Mouse (Mus musculus) spleen, adult 12 weeks (tissue): ENCODE data around the gene Nol9.
A peak's percentile ranks its signal among the peaks of the same experiment; 100 is the strongest.

ENCODE experiments used
- DNase-seq: peaks from one replicate; pipeline ENCODE4 v3.0.0; 2022; ENCODE audit warnings: low spot score

Gene Nol9

DNA sequence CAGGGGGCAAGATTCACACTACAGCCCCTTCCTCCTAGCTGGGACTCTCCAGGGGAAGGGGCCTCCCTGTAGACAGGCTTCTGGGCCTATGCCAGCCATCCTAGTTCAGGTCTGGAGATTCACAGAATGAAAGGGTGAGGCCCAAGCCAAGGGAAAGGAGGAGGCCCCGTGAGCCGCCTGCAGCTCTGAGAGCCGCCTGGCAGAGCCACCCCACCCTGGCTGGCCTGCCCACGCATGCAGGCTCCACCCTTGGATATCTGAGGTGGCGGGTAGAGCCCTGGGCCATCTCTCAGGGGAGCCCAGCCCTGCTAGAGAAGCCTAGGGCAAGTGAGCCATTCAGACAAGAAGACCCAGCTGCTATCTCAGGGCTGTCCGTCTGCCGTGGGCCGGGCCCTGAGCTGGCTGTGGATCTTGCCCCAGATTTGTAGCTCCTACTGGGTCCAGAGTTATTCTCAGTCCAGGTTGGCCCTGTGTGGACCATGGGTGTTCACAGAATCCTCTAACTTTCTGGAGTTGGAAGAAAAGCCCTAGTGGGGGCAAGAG lies 53.7 kb downstream of the Nol9 start:
- peak; percentile 55 for DNase-seq

- no peak for DNase-seq
These were observed 55.1 kb downstream of the Nol9 start for GRCm38 (mm10) chr4:152094233-152094632.

DNA sequence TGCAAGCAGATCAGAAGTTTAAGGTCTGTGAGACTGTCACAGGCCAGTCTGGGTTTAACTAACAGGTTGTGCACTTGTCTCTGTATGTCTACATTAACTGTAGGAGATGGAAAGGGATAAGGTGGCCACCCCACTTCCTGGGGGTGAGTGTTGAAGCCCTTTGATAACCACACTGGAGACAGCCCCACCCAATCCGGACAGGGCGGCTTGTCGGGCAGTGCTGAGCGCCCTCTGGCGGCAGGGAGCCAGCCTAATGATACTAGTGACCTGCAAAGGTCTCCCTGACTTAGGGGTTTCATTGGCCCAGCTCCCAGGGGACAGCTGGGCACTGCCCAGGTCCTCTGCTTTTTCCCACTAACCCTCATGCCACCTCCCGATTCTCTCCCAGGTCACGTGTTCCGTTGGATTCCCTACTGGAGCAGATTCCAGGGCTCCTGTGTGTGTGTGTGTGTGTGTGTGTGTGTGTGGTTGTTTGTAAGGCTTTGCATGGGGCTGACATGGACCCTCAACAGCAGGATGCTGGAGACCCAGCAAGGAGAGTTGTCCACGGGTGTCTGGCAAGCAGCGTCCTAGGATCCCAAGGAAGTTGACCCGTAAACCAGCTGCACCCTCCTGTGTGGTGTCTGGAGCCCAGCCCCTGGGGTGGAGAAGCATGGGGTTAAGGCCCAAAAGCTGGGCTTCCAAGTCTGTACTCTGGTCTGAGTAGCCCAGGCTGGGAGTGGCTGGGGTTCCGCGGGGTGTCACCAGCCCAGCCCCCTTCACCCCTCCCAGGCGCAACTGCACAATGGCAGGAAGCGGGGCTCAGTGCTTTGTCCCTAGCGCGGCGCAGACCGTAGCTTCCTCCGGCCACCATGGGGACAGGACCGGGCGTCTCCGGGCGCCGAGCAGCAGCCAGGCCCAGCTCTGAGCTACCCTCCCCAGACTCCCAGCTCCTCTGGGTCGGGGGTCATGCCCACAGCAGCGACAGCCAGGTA lies 57.1 kb downstream of the Nol9 start:
- peak; percentile 75 for DNase-seq

GRCm38 (mm10) chr4:152096927-152097326 lies 57.8 kb downstream of the Nol9 start:
- DNase-seq, result no peak

- no peak for DNase-seq
These were observed 59.0 kb downstream of the Nol9 start for GRCm38 (mm10) chr4:152097911-152098799.

DNA sequence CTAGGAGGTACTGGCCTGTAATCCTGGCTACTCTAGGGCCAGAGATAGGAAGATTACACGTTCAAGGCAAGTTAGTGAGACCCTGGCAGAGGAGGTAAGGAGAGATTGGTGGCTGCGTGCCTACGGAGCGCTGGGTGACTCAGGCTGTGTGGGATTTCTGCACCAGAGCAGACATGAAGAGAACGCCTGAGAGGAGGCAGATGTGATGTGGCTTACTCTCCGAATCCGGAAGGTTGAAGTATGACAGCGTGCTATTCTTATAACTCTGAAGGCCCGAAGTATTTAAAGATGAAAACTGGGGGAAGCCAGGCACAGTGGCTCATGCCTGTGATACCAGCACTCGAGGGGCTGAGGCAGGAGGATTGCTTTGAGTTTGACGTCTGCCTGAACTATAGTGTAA lies 61.4 kb downstream of the Nol9 start:
- no peak for DNase-seq

GRCm38 (mm10) chr4:152101081-152101653 lies 62.0 kb downstream of the Nol9 start:
- no peak for DNase-seq

DNA sequence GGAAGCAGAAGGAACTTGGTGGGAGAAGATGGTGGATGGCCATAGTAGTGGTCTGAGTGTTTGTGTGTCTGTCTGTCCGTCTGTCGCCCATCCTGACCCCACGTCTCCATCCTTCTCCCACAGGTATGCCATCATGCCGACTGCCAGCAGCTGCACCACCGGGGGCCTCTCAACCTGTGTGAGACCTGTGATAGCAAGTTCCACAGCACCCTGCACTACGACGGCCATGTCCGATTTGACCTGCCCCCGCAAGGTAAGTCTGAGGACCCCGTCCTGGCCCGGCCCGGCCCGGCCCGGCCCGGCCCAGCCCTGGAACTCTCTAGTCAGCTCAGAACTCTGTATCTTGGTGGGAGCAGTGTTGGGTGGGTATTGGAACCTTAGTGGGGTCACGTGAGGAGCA lies 62.8 kb downstream of the Nol9 start:
- no peak for DNase-seq

- peak; percentile 58 for DNase-seq
These were observed 63.9 kb downstream of the Nol9 start for GRCm38 (mm10) chr4:152103025-152103424.

GRCm38 (mm10) chr4:152106746-152107145 lies 67.6 kb downstream of the Nol9 start:
- DNase-seq, result no peak

DNA sequence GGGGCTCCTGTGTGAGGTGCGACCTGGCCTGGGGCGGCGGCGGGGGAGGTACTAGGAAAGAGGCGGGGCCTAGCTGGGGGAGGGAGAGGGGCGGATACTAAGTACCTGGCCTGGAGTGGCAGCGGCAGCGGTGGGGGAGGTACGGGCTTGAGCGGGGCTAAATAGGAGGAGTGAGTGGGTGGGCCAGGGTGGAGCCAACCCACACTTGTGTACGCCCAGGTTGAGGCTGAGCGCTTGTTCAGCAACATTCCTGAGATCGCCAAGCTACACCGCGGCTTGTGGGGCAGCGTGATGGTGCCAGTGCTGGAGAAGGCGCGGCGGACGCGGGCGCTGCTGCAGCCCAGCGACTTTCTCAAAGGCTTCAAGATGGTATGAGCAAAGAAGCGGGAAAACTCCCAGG lies 68.4 kb downstream of the Nol9 start:
- DNase-seq, result no peak

DNA sequence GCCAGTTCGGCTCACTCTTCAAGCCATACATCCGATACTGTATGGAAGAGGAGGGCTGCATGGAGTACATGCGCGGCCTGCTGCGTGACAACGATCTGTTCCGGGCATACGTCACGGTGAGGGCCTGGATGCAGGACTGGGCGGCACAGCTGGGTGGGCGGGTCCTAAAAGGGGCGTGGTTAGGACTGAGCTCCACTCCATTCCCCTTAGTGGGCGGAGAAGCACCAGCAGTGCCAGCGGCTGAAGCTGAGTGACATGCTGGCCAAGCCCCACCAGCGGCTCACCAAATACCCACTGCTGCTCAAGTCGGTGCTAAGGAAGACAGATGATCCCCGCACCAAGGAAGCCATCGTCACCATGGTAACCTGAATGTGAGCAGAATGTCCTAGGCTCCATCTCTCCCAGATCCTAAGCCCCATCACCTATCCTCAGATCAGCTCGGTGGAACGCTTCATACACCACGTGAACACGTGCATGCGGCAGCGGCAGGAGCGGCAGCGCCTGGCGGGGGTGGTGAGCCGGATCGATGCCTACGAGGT lies 68.9 kb downstream of the Nol9 start:
- no peak for DNase-seq

- no peak for DNase-seq
These were observed 69.6 kb downstream of the Nol9 start for GRCm38 (mm10) chr4:152108673-152109072.

- DNase-seq, result no peak
These were observed 70.4 kb downstream of the Nol9 start for GRCm38 (mm10) chr4:152109509-152109908.

DNA sequence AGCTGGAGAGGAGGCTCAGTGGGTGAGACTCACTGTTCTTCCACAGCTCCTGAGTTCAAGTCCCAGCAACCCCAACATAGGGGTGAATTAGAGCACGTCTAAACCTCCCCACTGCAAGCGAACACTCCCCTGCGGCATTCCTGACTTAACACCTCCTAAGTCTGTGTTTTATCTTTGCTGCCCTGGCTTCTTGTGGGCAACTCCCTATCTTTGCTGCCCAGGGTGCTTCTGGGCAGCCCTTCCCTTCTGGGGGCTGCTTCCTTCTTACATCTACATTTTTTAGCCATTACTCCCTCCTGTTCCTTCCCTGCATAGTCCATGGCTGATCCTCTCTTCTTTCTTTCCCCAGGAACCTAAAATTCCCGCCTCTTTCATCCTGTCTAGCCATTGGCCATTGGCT lies 71.6 kb downstream of the Nol9 start:
- no peak for DNase-seq
